Mouse (Mus musculus): ENCODE results near the gene Ift88.
"Not testable (repeated sequence)": the region's sequence is repeated elsewhere in the genome, so short reads cannot be mapped to it uniquely, and the experiment has no call there.

Ift88 gene

DNA sequence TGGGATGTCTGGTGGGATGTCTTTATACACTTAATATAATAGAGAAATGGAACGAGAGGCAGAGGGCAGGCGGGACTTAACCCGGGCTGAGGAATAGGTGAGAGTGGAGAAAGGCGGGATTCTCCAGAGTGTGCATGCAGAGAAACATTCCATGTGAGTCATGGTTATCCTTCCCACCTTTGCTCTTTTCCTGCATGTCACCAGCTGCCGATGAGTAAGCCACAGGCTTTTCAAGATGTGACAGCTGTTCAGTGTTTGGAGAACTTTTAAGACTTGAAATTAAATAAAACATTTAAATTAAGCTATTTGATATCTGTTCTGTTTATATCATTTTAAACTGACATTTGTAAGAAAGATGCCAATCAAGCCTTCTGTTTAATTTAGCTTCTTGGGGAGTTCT, 36.0 kb downstream of the Ift88 start:
- DNase-seq = no peak

GRCm38 (mm10) chr14:57460326-57460725, 36.5 kb downstream of the Ift88 start:
- not testable (repeated sequence) for DNase-seq

- no peak for DNase-seq
Observed at GRCm38 (mm10) chr14:57462871-57463270, 39.0 kb downstream of the Ift88 start.

- no peak for DNase-seq
Observed at GRCm38 (mm10) chr14:57475057-57475456, 51.2 kb downstream of the Ift88 start.

GRCm38 (mm10) chr14:57482262-57482661, 58.4 kb downstream of the Ift88 start:
- no peak for DNase-seq

DNA sequence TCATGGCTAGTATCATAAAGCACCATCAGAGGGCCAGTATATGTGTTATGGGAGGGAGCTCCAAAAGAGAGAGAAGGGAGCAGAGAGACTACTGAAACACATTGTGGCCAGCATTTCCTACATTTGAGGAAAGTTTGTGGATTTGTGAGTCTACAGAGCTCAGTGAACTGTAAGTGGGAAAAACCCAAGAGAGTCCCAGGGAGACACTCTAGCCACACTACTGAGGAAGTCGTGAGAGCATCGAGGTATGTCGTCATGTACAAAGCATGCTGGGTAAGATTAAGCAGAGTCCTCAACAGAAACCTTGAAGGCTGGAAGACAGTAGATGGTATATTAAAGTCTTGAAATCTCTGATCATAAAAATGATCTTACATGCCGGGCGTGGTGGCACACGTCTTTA, 60.3 kb downstream of the Ift88 start:
- no peak for DNase-seq

GRCm38 (mm10) chr14:57489696-57490095, 65.8 kb downstream of the Ift88 start:
- DNase-seq = no peak

- DNase-seq = no peak
Observed at GRCm38 (mm10) chr14:57493840-57494239, 70.0 kb downstream of the Ift88 start.

GRCm38 (mm10) chr14:57503729-57504128, 79.9 kb downstream of the Ift88 start:
- peak; percentile 97 for DNase-seq

- DNase-seq = no peak
Observed at GRCm38 (mm10) chr14:57509554-57509953, 85.7 kb downstream of the Ift88 start.

GRCm38 (mm10) chr14:57515156-57515762, 91.4 kb downstream of the Ift88 start:
- no peak for DNase-seq

GRCm38 (mm10) chr14:57517001-57517400, 93.1 kb downstream of the Ift88 start:
- no peak for DNase-seq

GRCm38 (mm10) chr14:57523762-57524161, 99.9 kb downstream of the Ift88 start:
- DNase-seq = no peak

DNA sequence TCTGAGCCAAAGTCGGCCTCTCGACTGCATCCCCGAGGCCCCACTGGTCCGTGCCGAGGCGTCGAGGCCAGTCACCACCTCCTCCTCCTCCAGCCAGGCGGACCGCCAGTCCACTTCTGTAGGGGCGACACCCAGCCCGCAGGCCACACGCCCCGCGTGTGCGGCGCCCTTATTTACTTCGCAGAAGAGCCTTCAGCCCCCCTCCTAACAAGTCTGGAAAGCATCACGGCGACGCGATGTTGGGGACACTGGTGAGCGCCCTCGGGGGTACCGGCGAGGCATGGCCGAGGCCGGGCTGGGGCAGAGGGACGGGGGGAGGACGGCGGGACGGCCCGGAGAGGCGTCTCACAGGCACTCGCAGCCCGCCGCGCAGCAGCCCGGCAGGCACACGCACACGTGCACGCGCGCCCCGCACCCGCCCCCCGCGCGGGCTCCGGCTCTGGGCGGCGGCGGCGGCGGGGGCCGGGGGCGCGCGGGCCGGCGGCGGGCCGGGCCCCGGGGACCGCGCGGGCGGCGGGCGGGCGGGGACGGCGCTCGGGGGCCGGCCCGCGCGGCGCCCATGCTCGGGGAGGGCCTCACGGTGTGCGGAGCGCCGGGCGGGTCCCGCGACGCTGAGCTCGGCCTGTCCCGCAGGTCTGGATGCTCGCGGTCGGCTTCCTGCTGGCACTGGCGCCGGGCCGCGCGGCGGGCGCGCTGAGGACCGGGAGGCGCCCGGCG, 101.0 kb downstream of the Ift88 start, which contains the start of gene Il17d:
Gene Il17d (plus strand): TSS at position 107 of the 717 bp plus-strand sequence.
- peak; percentile 78 for DNase-seq

DNA sequence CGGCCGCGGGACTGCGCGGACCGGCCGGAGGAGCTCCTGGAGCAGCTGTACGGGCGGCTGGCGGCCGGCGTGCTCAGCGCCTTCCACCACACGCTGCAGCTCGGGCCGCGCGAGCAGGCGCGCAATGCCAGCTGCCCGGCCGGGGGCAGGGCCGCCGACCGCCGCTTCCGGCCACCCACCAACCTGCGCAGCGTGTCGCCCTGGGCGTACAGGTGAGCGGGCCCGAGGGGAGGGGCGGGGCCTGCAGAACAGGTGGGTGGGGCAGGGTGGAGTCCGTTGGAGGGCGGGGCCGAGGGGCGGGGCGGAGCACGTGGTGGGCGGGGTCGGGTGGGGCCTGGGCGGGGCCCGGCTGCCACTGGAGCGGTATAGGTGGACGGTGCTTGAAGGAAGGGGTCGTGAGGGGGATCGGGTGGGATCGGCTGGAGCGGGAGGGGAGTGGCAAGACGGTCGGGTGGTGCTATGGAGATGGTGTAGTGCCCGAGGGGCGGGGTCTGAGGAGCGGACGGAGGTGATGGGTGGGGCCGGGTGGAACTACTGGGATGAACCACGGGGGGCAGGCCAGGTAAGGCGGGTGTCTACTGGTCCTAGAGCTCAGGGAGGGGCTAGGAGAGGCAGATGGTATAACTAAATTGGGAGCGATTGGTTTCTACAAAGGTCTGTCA, 101.7 kb downstream of the Ift88 start:
- peak; percentile 94 for DNase-seq

DNA sequence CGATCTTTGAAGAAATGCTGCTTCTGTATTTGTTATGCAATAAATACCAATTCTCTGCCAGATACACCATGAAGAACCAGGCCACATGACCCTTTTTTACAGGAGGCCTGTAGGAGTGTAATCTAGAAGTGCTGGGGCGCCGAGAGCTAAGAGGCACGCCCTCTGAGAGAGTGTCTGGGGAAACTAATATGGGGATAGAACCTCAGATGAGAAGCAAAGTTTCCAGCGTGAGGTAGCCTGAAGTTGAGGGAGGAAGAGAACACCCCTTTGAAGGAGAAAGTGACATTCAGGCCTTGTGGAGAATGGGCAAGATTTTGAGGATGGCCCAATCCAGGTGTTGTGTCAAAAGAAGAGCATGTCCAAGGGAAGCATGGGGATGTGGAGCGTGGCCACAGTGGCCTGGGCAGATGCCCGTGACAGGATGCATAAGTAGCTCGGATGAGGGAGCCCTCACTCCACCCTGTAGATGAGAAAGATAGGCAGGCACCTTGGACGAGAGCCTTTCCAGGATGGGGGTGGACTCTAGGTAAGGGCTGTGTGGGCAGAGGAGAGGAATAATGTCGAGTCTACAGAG, 102.3 kb downstream of the Ift88 start:
- DNase-seq = peak; percentile 69

GRCm38 (mm10) chr14:57527122-57527521, 103.3 kb downstream of the Ift88 start:
- no peak for DNase-seq

DNA sequence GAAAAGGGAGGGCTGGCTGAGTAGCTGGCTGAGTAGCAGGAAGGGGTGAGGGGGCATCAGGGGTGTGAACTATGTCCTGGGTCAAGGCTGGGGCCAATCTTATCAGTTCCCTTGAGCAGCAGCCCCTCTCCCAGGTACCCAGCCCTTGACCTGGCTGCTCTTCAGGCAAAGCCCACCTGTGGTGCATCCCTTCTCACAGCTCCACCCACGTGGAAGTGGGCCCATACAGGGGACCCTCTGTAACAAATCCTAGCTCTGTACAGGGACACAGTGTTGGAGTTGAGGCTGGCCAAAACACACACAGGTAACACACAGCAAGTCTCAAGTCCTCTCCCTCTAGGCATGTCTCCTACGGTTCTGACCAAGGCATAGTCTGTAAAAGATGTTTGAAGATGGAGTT, 103.7 kb downstream of the Ift88 start:
- peak; percentile 54 for DNase-seq

- no peak for DNase-seq
Observed at GRCm38 (mm10) chr14:57529086-57529785, 105.4 kb downstream of the Ift88 start.

DNA sequence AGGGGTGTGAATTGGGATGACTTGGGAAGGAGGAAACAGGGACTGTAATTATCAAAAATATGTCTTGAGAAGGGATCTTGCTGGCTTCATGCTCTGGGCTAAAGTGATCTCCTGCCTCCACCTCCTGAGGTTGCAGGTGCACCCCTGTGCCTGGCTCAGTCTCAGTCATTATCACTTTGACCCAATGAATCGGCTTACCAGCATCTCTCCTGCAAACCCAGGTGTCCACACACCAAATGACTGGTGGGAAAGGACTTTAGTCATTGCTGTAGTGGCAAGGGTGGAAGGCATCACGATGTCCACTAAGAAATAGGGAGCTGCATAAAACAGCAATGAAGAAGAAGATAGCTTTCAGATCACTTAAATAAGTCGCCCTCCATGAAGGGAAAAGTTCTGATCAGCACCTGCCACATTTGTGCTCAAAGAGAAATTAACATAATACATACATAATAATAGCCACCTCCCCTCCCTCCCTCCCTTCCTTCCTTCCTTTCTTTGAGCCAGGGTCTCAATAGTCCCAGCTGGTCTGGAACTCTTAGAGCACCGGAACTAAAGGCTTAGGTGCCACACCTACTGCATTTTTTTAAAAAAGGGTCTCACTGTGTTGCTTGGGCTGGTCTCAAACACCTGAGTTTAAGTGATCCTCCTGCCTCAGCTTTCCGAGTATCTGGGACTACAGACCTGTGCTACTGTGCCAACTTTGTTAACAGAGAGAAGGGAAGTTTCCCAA, 106.1 kb downstream of the Ift88 start:
- no peak for DNase-seq

GRCm38 (mm10) chr14:57532577-57532976, 108.7 kb downstream of the Ift88 start:
- no peak for DNase-seq

DNA sequence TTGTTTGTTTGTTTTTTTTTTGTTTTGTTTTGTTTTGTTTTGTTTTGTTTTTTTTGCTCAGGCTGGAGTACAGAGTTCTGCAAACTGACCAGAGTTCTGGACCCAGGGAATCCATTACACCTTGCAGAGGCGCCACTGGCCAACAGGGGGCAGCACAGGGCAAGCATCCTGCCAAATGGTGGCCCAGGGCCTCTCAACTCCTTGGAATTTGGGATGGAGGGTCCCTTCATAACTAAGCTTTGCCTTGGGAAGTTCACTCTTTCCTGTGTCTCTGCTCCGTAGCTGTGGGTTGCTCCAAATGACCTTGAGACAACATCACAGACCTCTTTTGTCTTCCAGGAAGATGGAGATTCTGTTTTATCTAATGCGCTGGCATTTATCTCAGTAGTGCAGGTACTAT, 109.4 kb downstream of the Ift88 start:
- peak; percentile 52 for DNase-seq

All from cerebellum, adult 9-11 months (tissue).